Mouse (Mus musculus): ENCODE measurements around the gene Tac1.

- TF ChIP-seq CTCF (IDR thresholded peaks at IDR 0.05; ENCODE audit: low read depth): peak; percentile 16; the same call in 1 of the 2 replicates
- TF ChIP-seq EP300 (IDR thresholded peaks at IDR 0.05; ENCODE audit: low read depth): no peak
Measured at GRCm38 (mm10) chr6:7600228-7600627, 45.5 kb downstream of the Tac1 start.

Measured in liver, postnatal 0 days (tissue).